Mouse (Mus musculus) gastrocnemius, adult 2 months (tissue): Measurements from ENCODE around the gene N4bp3. TPM values are rescaled to one million over a fixed set of nuclear protein-coding genes. Genes with fewer than 3 reads are reported as not detected.
"Not testable (repeated sequence)": the region's sequence is repeated elsewhere in the genome, so short reads cannot be mapped to it uniquely, and the experiment has no call there.

Experiments used
- DNase-seq: peaks from one replicate; pipeline ENCODE4 v3.0.0; 2022
- H3K27ac ChIP-seq: fragments of 200-600 bp; 2 replicates; pipeline ENCODE4 v1.8.1; 2022; ENCODE audit warnings: mild to moderate bottlenecking
- H3K4me3 ChIP-seq: fragments of 200-600 bp; 2 replicates; pipeline ENCODE4 v1.8.1; 2022; ENCODE audit warnings: mild to moderate bottlenecking, moderate library complexity
- CTCF ChIP-seq: fragments of 200-600 bp; IDR thresholded peaks from 2 replicates; pipeline ENCODE4 v1.8.1; 2022; ENCODE audit warnings: antibody characterized with exemption, mild to moderate bottlenecking, moderate library complexity
- intact Hi-C: fragments of 180-260 bp; cut with DNase I; formaldehyde crosslinking; loops from one replicate; pipeline ENCODE4 v1.15.1; 2025
- total RNA-seq, 2 experiments: library from RNA; stranded (reverse); gene quantifications; 2 replicates each; pipeline ENCODE4 v1.2.3; 2021

N4bp3 gene
- total RNA-seq, 2 experiments from 2014 or later = 2.7 to 4.2 TPM

DNA sequence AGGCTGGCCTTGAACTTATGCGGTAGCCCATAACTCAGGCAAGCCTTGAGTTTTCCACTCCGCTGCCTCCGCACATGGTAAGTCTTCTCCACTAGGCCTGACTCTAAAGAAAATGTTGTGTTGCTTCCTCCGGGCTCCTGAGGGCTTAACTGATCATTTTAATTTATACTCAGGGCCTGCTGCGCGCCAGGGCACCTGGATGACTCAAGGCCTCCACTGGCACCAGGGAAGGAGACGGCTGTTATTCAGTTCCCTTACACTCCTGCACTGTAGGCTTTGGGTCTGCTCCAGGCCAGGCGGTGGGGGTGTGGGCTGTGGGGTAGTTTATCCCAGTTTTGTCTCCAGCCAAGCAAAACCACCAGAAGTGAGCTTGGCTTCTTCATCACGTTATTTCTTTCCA, 22.6 kb upstream of the N4bp3 start:
- no peak overlapping the region for H3K4me3 ChIP-seq
- H3K27ac ChIP-seq = no peak overlapping the region
- intact Hi-C loops = no loop called here
- DNase-seq = no peak
- TF ChIP-seq CTCF = no peak

DNA sequence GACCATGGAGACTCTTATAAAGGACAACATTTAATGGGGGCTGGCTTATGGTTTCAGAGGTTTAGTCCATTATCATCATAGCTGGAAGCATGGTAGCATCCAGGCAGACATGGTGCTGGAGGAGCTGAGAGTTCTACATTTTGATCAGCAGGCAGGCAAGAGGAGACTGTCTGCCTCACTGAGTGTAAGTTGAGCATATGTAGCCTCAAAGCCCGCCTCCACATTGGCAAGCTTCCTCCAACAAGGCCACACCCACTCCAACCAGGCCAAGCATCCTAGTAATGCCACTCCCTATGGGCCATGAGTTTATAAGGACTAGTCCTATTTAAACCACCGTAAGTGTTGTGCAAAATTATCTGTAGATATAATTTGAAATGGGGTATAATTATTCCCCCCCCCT, 20.7 kb upstream of the N4bp3 start:
- DNase-seq = no peak
- no peak for TF ChIP-seq CTCF
- intact Hi-C loops = no loop called here
- Histone ChIP-seq H3K4me3 (no peak overlapping the region), H3K27ac (no peak overlapping the region)

DNA sequence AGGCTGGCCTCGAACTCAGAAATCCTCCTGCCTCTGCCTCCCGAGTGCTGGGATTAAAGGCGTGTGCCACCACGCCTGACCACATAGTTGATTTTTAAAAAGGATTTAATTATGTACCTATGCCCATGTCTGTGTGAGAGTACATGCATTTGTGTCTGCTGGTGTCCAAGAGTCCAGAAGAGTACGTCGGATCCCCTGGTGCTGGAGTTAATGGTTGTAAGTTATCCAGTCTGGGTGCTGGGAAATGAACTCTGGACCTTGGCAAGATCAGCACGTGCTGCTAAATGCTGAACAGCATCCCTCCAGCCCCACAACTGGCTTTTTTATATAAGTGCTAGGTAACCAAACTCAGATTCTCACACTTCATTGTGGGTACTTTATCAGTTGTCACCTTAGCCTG, 20.2 kb upstream of the N4bp3 start:
- intact Hi-C loops = no loop called here
- Histone ChIP-seq H3K27ac (no peak overlapping the region), H3K4me3 (no peak overlapping the region)
- no peak for TF ChIP-seq CTCF
- no peak for DNase-seq

- intact Hi-C loops, H3K27ac ChIP-seq, H3K4me3 ChIP-seq, DNase-seq: not testable (repeated sequence)
Measured at GRCm38 (mm10) chr11:51664747-51665146, 14.1 kb upstream of the N4bp3 start.

GRCm38 (mm10) chr11:51662632-51663031, 12.0 kb upstream of the N4bp3 start:
- Histone ChIP-seq H3K27ac (no peak overlapping the region), H3K4me3 (no peak overlapping the region)
- TF ChIP-seq CTCF = no peak
- no peak for DNase-seq
- intact Hi-C loops = no loop called here

DNA sequence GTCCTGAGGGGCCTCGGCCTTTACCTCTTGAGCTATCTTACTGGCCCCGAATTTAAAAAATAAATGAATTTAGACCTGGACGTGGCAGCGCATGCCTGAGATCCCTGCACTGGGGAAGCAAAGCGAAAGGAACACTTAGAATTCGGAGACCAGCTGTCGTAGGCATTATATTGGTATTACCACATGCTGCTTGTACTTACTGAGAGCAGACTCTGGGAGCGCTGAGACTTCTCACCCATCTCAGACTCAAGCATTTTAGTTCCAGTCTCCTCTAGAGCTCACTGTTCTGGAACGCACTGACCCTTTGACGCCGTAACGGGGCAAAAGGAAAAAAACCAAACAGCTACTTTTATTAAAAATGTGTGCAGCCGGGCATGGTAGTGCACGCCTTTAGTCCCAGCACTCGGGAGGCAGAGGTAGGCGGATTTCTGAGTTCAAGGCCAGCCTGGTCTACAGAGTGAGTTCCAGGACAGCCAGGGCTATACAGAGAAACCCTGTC, 11.3 kb upstream of the N4bp3 start:
- Histone ChIP-seq H3K27ac (no peak overlapping the region), H3K4me3 (no peak overlapping the region)
- DNase-seq = no peak
- intact Hi-C loops = no loop called here
- no peak for TF ChIP-seq CTCF

DNA sequence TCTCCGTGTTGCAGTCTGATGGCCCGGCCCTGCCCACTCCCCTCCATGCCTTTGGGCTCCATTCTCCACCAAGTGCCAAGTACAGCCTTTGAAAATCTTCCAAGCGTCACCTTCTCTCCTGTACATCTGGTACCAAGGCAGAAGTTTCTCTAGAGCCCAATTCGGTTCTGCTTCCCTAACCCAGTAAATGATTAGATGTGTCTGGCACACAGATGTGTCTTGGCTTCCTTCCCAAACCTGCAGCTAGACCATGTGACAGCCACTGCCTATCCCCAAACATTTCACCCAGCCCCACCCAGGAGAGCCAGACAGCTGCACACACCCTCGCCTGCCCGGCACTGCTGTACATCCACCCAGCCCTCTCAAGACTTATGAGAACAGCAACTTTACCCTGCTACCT, 8.1 kb upstream of the N4bp3 start:
- H3K27ac ChIP-seq = peak overlapping the region; percentile 54

GRCm38 (mm10) chr11:51658291-51658690, 7.6 kb upstream of the N4bp3 start:
- Histone ChIP-seq H3K4me3 (no peak overlapping the region), H3K27ac (peak overlapping the region; percentile 54)
- intact Hi-C loops = no loop called here
- TF ChIP-seq CTCF = no peak
- DNase-seq = no peak

More for the DNA sequence above, 8.1 kb upstream of the N4bp3 start:
- intact Hi-C loops = no loop called here
- no peak for DNase-seq
- TF ChIP-seq CTCF = no peak
- H3K4me3 ChIP-seq = no peak overlapping the region

DNA sequence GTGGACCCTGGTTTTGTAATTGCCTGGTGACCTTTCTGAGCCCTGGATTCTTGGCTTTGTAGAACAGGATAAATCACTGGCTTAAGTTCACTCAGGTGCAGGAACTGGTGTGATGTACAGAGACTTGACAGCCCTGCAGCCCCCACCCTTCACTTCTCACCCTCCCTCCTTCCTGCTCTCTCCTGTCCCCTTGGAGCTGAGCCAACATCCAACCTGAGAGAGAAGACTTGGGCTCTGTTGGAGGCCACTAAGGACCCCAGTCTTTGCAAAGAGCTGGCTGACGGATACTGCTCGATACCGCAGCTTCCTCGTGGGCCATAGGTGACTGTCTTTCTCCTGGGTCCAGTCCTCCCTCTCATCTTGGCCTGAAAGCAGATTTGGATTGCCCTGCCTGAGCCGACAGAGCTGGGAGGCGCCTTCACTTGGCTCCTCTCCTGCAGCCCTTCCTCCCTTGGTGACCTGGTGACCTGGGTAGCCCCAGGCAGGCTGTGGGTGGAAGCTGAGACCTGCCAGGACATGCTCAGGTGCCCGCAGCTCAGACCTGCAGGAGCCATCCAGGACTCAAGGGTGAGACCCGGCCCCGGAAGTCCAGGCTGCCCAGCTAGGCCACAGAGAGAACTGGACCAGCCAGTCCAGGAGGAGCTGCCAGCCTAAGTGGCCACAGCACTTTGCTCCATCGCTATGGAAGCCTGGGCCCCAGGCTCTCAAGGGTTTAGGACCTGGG, 6.3 kb upstream of the N4bp3 start:
- peak; percentile 39 for DNase-seq
- Histone ChIP-seq H3K4me3 (no peak overlapping the region), H3K27ac (peak overlapping the region; percentile 16; the same call in 1 of the 2 replicates)
- TF ChIP-seq CTCF = no peak
- intact Hi-C loops = no loop called here

DNA sequence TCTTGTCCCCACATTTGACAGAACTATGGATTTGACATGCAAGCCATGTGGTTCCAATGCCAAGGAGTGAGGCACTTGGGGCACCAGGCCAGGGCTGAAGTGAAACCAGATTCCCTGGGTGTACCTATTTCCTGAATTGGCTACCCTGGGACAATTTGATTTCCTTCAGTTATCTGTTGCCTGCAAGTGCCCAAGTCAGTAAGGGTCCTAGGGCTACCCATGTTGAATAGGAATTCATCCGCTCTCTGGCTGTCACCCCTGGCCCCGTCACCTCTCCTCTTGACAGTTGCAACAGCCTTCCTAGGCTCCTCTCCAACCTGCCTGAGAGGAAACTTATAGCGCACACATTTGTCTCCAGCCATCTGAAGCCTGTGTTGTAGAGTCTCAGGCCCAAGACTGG, 4.2 kb upstream of the N4bp3 start:
- Histone ChIP-seq H3K4me3 (no peak overlapping the region), H3K27ac (no peak overlapping the region)
- TF ChIP-seq CTCF = no peak
- DNase-seq = peak; percentile 40
- intact Hi-C loops = loop anchor here (5.0 kb wide), 1 partner anchor 38 kb away; the partner anchor contains the start of gene Nhp2

- TF ChIP-seq CTCF = no peak
- Histone ChIP-seq H3K27ac (no peak overlapping the region), H3K4me3 (no peak overlapping the region)
- no peak for DNase-seq
- intact Hi-C loops = loop anchor here (5.0 kb wide), 1 partner anchor 36 kb away; the partner anchor contains the start of gene Nhp2
Measured at GRCm38 (mm10) chr11:51653736-51654135, 3.1 kb upstream of the N4bp3 start.

DNA sequence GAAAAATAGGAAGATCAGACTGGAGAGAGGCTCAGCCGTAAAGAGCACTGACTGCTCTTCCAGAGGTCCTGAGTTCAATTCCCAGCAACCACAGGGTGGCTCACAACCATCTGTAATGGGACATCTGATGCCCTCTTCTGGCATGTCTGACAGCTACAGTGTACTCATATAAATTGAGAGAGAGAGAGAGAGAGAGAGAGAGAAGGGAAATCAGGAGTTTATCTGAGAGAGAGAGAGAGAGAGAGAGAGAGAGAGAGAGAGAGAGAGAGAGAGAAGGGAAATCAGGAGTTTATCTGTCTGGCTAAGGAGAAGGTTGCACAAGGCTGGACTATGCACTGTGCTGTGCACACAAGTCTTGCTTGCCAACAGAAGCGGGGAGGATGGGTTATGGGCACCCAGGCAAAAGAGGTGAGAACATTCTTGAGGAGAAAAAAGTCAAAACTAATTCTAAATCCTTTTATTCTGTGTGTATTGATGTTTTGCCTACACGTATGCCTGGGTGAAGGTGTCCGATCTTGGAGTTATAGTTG, 2.3 kb upstream of the N4bp3 start:
- intact Hi-C loops = loop anchor here (5.0 kb wide), 1 partner anchor 36 kb away; the partner anchor contains the start of gene Nhp2
- no peak for DNase-seq
- no peak overlapping the region for H3K27ac ChIP-seq
- no peak for TF ChIP-seq CTCF
- no peak overlapping the region for H3K4me3 ChIP-seq

DNA sequence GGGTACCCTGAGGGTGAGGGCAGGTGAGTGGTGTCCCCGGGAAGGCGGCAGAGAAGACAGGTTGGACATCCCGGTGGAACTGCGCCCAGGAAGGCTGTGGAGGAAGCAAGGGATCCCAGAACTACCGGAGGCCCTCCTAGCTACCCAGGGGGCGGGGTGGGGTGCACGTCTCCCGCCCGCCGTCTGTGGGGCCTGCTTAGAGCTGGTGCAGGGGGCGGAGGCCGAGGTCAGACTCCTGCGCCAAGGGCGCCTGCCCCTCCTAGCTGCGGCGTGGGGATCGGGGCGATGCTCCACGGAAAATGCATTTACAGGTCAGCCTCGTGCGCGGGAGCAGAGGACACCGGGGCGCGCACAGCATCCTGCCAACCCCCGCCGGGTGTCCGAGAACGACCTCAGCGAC, 381 bp downstream of the N4bp3 start:
- no peak for DNase-seq
- intact Hi-C loops = loop anchor here (5.0 kb wide), 1 partner anchor 33 kb away; the partner anchor contains the start of gene Nhp2
- H3K4me3 ChIP-seq = peak overlapping the region; percentile 73
- H3K27ac ChIP-seq = peak overlapping the region; percentile 86
- TF ChIP-seq CTCF = no peak

DNA sequence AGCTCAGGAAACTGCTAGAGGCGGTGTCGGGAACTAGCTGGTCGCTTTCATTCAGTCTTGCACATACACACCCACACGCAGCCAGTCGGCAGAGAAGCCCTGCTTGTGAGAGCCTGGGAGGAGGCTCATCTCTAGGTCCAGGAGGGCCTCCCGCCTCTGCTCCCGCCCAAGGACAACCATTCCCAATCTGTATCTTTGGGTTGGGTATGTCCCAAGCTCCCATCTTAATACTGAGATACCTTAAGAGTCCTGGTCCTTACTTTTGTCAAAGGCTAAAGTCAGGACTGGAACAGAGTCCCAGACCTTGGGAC, 798 bp downstream of the N4bp3 start:
- peak overlapping the region; percentile 86 for H3K27ac ChIP-seq
- no peak for TF ChIP-seq CTCF
- no peak for DNase-seq
- H3K4me3 ChIP-seq = peak overlapping the region; percentile 73
- intact Hi-C loops = loop anchor here (5.0 kb wide), 1 partner anchor 33 kb away; the partner anchor contains the start of gene Nhp2
